Mouse (Mus musculus): Measurements from ENCODE around the gene Cfap52.

DNA sequence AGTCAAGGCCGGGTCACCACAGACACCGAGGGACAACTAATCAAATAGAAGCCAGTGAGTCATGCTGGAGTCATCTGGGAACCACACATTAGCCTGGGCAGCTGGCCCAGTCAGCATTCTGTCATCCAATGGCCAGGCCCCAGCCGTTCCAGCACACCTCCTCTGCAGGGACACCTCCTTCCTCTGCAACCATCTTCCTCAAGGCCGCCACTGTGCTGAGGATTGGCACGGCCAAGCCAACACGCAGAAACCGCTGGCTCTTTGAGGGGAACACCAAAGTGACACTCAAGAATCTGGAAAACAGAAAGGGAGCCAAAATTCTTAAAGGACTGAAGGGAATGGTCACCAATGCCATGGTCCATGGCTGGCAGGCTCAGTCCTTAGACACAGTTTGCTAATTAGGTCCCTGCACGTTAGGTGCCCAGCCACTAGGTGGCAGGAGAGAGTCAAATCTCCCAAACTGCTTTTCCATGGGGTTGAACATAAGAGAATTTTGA is 68.3 kb downstream of the Cfap52 start:
- peak; percentile 94 for TF ChIP-seq CTCF (IDR thresholded peaks at IDR 0.05)
- TF ChIP-seq EP300 (IDR thresholded peaks at IDR 0.05), result no peak

Measured in lung, postnatal 0 days (tissue).